Mouse (Mus musculus) midbrain, embryonic 10.5 days (tissue): ENCODE results near the gene Vmn1r18. TPM values are rescaled to one million over a fixed set of nuclear protein-coding genes. Genes with fewer than 3 reads are reported as not detected.
"Not testable (repeated sequence)": the region's sequence is repeated elsewhere in the genome, so short reads cannot be mapped to it uniquely, and the experiment has no call there.

Experiments
- DNase-seq: peaks from one replicate; pipeline ENCODE4 v3.0.0-alpha.2; 2017; ENCODE audit warnings: low spot score
- H3K27ac ChIP-seq: fragments of 300-500 bp; sonication (generic); replicated peaks from 2 replicates; pipeline ENCODE4 v1.5.1; 2016; ENCODE audit warnings: mild to moderate bottlenecking
- H3K27me3 ChIP-seq: fragments of 300-500 bp; sonication (generic); 2 replicates; pipeline ENCODE4 v1.6.1; 2016; ENCODE audit warnings: low read depth, mild to moderate bottlenecking; ENCODE audit not compliant: poor library complexity, severe bottlenecking
- H3K36me3 ChIP-seq: fragments of 300-500 bp; sonication (generic); 2 replicates; pipeline ENCODE4 v1.6.1; 2016; ENCODE audit warnings: mild to moderate bottlenecking, moderate library complexity
- H3K4me1 ChIP-seq: fragments of 300-500 bp; sonication (generic); 2 replicates; pipeline ENCODE4 v1.6.1; 2016
- H3K4me3 ChIP-seq: fragments of 300-500 bp; sonication (generic); 2 replicates; pipeline ENCODE4 v1.5.1; 2016; ENCODE audit warnings: mild to moderate bottlenecking, moderate library complexity
- H3K9me3 ChIP-seq: fragments of 300-500 bp; sonication (generic); replicated peaks from 2 replicates; pipeline ENCODE4 v1.6.1; 2016; ENCODE audit warnings: mild to moderate bottlenecking
- whole genome bisulfite sequencing: fragments of 180-500 bp; shearing (Covaris S2); methylation state at CpG from one replicate; pipeline ENCODE4 v1.1.7; 2016; 5-methylcytosine and 5-hydroxymethylcytosine counted together
- polyA plus RNA-seq: library from polyadenylated mRNA; unstranded; fragments of >200 nt; fragmentation: Nextera tagmentation; extraction: Ambion mirVana; gene quantifications from 2 replicates; pipeline ENCODE4 v1.2.1, GENCODE M21; 2016

The Vmn1r18 gene
- polyA plus RNA-seq = not detected in 2 replicates

DNA sequence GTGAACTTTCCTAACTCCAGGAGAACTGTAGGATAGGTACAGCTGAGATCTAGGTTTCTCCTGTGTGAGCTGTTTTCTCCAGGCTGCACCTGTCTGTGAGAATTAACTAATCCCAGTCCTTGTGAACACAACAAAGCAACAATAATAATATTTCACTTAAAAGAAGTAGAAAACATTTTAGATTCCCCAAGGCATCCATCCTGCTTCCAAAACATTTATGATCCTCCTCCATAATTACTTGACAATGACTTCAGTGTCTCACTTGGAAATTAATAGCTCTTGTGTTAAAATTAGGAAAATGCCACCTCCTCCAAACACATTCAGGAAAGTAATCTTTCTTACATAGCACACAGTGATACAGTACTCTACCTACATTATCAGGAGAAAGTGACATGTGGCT is at the start of gene Vmn1r18:
TSS of gene Vmn1r18 (minus strand) at position 101 of the 400 bp plus-strand sequence.
- H3K27me3 ChIP-seq = no peaks in the 10 kb centered on the region
- no peak within 1 kb of the TSS for H3K27ac ChIP-seq
- no peak within 1 kb of the TSS for H3K4me3 ChIP-seq
- no peaks in the 10 kb centered on the region for H3K36me3 ChIP-seq
- DNase-seq = no peak
- H3K9me3 ChIP-seq = no peaks in the 10 kb centered on the region
- no peaks in the 10 kb centered on the region for H3K4me1 ChIP-seq

- Histone ChIP-seq H3K4me1 (no peaks in the 10 kb centered on the region), H3K27ac (no peak overlapping the region), H3K4me3 (no peak overlapping the region), H3K27me3 (no peaks in the 10 kb centered on the region), H3K36me3 (no peaks in the 10 kb centered on the region), H3K9me3 (no peaks in the 10 kb centered on the region)
- DNase-seq = no peak
- 84% methylated on average over 1 of the region's 1 CpGs for WGBS
These were observed 35.6 kb upstream of the Vmn1r18 start for GRCm38 (mm10) chr6:57431196-57431595.

- Histone ChIP-seq H3K9me3 (no peaks in the 10 kb centered on the region), H3K4me3 (no peak within 1 kb of the TSS), H3K36me3 (no peaks in the 10 kb centered on the region), H3K27me3 (no peaks in the 10 kb centered on the region), H3K4me1 (no peaks in the 10 kb centered on the region), H3K27ac (no peak within 1 kb of the TSS)
- no peak for DNase-seq
- 84% methylated on average over 1 of the region's 1 CpGs for WGBS
These were observed 33.0 kb upstream of the Vmn1r18 start, which contains the start of gene Vmn1r20 for GRCm38 (mm10) chr6:57428630-57429029. Gene Vmn1r20, plus strand, starts transcription at chr6:57428930.

DNA sequence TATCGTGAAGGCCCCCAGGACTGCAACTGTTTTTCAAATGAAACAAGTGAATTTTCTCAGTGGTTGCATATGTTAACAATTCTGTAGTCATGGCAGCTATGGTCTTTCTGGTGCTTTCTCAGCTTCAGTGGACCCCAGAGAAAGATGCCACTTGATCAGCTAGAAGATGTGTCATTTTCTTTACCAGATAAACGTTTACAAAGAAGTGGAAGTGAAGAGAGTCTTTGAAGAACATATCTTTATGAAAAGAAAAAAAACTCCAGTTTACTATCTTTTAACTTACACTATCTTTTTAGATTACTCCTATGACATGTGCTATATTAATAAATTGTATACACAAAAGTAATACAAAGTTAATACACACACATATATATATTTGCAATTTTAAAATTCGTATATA is 7.9 kb upstream of the Vmn1r18 start, which contains the start of gene Vmn1r19:
TSS of gene Vmn1r19 (plus strand) at position 301 of the 400 bp plus-strand sequence.
- H3K27ac ChIP-seq, DNase-seq, H3K9me3 ChIP-seq, H3K27me3 ChIP-seq, H3K36me3 ChIP-seq, H3K4me3 ChIP-seq, H3K4me1 ChIP-seq: not testable (repeated sequence)
- 75% methylated on average over 3 of the region's 3 CpGs for WGBS

DNA sequence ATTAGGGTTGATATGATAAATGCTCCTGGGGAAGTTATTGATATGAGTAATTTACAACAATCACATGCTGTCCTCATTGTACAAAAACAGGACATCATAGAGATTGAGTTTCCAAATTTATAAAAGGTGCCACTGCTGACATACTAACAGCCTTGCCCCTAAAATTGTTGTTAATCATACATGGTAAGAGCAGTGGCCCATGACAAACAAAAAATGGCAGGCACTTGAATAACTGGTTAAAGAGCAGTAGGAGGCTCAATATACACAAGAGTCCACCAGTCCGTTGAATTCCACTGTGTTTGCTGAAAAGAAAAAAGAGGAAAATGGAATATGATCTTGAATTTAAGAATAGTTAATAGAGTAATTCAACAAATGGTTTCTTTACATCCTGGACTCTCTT is 28.1 kb downstream of the Vmn1r18 start:
- DNase-seq = no peak

DNA sequence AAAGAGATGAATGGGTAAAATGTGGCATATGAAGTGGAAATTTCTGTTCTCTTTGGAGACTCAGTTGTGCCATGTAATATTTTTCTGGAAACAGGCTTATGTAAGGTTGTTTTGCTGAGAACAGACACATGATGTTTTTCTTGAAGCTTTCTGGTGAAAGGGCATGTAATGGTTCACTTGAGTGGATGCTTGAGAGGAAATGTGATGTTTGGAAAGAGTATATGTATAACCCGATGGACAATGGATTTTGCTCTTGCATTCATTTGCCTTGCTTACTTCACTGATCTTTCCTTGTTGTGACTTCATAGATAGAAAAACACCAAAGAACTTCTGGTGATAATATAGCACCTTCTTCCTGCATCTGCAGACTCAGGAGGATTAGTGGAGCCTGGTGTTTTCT is 29.7 kb downstream of the Vmn1r18 start:
- not testable (repeated sequence) for H3K36me3 ChIP-seq, H3K4me3 ChIP-seq, H3K9me3 ChIP-seq, H3K4me1 ChIP-seq, DNase-seq, H3K27ac ChIP-seq, H3K27me3 ChIP-seq
- 90% methylated on average over 1 of the region's 1 CpGs for WGBS

More for the DNA sequence above, 28.1 kb downstream of the Vmn1r18 start:
- Histone ChIP-seq H3K36me3 (no peaks in the 10 kb centered on the region), H3K4me1 (no peaks in the 10 kb centered on the region), H3K4me3 (no peak overlapping the region), H3K27ac (no peak overlapping the region), H3K9me3 (no peaks in the 10 kb centered on the region), H3K27me3 (no peaks in the 10 kb centered on the region)
- 78% methylated on average over 1 of the region's 1 CpGs for WGBS

DNA sequence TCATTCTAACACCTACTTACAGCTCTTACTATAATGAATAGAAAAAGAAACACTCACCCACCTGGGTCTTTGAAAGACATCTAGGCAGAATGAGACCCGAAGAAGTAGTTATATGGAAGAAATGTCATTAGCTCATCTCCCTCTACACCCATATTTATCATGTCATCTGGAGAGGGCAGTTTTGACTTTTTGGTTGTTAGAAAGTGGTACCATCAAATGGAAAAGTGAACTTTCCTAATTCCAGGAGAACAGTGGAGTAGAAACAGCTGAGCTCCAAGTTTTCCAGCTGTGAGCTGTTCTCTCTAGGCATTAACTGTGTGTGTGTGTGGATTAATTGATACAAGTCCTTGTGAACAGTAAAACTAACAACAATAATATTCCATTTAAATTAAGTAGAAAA is 32.0 kb downstream of the Vmn1r18 start, which contains the start of gene Vmn1r17:
TSS of gene Vmn1r17 (minus strand) at position 101 of the 400 bp plus-strand sequence.
- Histone ChIP-seq H3K27me3 (no peaks in the 10 kb centered on the region), H3K4me3 (no peak within 1 kb of the TSS), H3K36me3 (no peaks in the 10 kb centered on the region), H3K27ac (no peak within 1 kb of the TSS), H3K9me3 (no peaks in the 10 kb centered on the region), H3K4me1 (no peaks in the 10 kb centered on the region)
- DNase-seq = no peak
- WGBS = 90% methylated on average over 1 of the region's 1 CpGs

GRCm38 (mm10) chr6:57356864-57357263 is 38.7 kb downstream of the Vmn1r18 start:
- H3K27me3 ChIP-seq = no peaks in the 10 kb centered on the region
- H3K4me1 ChIP-seq = no peaks in the 10 kb centered on the region
- DNase-seq = no peak
- no peaks in the 10 kb centered on the region for H3K9me3 ChIP-seq
- no peaks in the 10 kb centered on the region for H3K36me3 ChIP-seq
- WGBS = 87% methylated on average over 2 of the region's 2 CpGs
- no peak overlapping the region for H3K4me3 ChIP-seq
- H3K27ac ChIP-seq = no peak overlapping the region

DNA sequence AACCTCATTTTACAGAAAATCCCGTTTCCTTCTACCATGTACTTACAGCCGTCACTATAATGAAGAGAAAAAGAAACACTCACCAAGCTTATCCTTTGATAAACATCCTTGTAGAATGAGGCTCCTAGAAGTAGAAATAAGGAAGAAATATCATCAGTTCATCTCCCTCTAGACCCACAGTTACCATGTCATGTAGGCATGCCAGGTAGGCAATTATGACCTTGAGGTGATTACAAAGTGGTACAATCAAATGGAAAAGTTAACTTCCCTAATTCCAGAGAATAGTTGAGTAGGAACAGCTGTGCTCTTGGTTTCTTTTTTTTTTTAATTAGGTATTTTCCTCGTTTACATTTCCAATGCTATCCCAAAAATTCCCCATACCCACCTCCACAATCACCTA is 66.2 kb downstream of the Vmn1r18 start, which contains the start of gene Vmn1r16:
TSS of gene Vmn1r16 (minus strand) at position 101 of the 400 bp plus-strand sequence.
- DNase-seq = no peak
- Histone ChIP-seq H3K36me3 (no peaks in the 10 kb centered on the region), H3K27ac (no peak within 1 kb of the TSS), H3K27me3 (no peaks in the 10 kb centered on the region), H3K4me1 (no peaks in the 10 kb centered on the region), H3K9me3 (0 out of 2 replicates have a peak, but pooled peaks cover 5% of the 10 kb centered on the region), H3K4me3 (no peak within 1 kb of the TSS)
- 81% methylated on average over 3 of the region's 3 CpGs for WGBS

Other genes with a start within 250 kb of the Vmn1r18 start
- gene Vmn1r12, start 238.9 kb downstream of the Vmn1r18 start, polyA plus RNA-seq = not detected in 2 replicates
- not detected in 2 replicates for gene Vmn1r13, start 192.5 kb downstream of the Vmn1r18 start, polyA plus RNA-seq
- not detected in 2 replicates for gene Vmn1r14, start 164.1 kb downstream of the Vmn1r18 start, polyA plus RNA-seq
- gene Vmn1r15, start 137.8 kb downstream of the Vmn1r18 start, polyA plus RNA-seq = not detected in 2 replicates
- not detected in 2 replicates for gene Vmn1r16, start 66.3 kb downstream of the Vmn1r18 start, polyA plus RNA-seq
- not detected in 2 replicates for gene Vmn1r17, start 32.1 kb downstream of the Vmn1r18 start, polyA plus RNA-seq
- not detected in 2 replicates for gene Vmn1r19, start 8.0 kb upstream of the Vmn1r18 start, polyA plus RNA-seq
- gene Vmn1r20, start 33.1 kb upstream of the Vmn1r18 start, polyA plus RNA-seq = not detected in 2 replicates
- 3.5 and 5.3 TPM in 2 replicates for gene Ppm1k, start 139.7 kb upstream of the Vmn1r18 start, polyA plus RNA-seq
- 2.4 and 3.2 TPM in 2 replicates for gene Herc6, start 185.2 kb upstream of the Vmn1r18 start, polyA plus RNA-seq